Mouse (Mus musculus) heart, postnatal 0 days (tissue): Measurements from ENCODE around the gene Ahnak.

Source experiments
- CTCF ChIP-seq: IDR thresholded peaks from 2 replicates; pipeline ENCODE4 v1.5.1; 2016; ENCODE audit warnings: antibody characterized with exemption, control low read depth, low read depth
- EP300 ChIP-seq: IDR thresholded peaks from 2 replicates; pipeline ENCODE4 v1.6.1; 2016; ENCODE audit warnings: antibody characterized with exemption, low read depth

- TF ChIP-seq CTCF (no peak), EP300 (no peak)
These were observed 117.0 kb downstream of the Ahnak start for GRCm38 (mm10) chr19:9106096-9106495.
